Mouse (Mus musculus) testis, postnatal 14 days (tissue): Measurements from ENCODE around the gene Tppp3.
A peak's percentile ranks its signal among the peaks of the same experiment; 100 is the strongest.

Source experiments
- DNase-seq: peaks from one replicate; pipeline ENCODE4 v3.0.0; 2021; ENCODE audit warnings: low spot score

The Tppp3 gene

GRCm38 (mm10) chr8:105484392-105484791 is 13.1 kb upstream of the Tppp3 start:
- DNase-seq: no peak

- DNase-seq: no peak
These were observed 12.7 kb upstream of the Tppp3 start for GRCm38 (mm10) chr8:105484030-105484368.

GRCm38 (mm10) chr8:105483212-105484029 is 12.1 kb upstream of the Tppp3 start:
- DNase-seq: no peak

GRCm38 (mm10) chr8:105482123-105482522 is 10.8 kb upstream of the Tppp3 start:
- no peak for DNase-seq

- no peak for DNase-seq
These were observed 10.1 kb upstream of the Tppp3 start for GRCm38 (mm10) chr8:105481453-105481852.

- DNase-seq: no peak
These were observed 9.7 kb upstream of the Tppp3 start for GRCm38 (mm10) chr8:105481013-105481412.

GRCm38 (mm10) chr8:105477792-105478191 is 6.5 kb upstream of the Tppp3 start:
- DNase-seq: no peak

- no peak for DNase-seq
These were observed 5.5 kb upstream of the Tppp3 start for GRCm38 (mm10) chr8:105476628-105477413.

- DNase-seq: no peak
These were observed 4.8 kb upstream of the Tppp3 start for GRCm38 (mm10) chr8:105476161-105476560.

- DNase-seq: no peak
These were observed 4.4 kb upstream of the Tppp3 start for GRCm38 (mm10) chr8:105475742-105476141.

GRCm38 (mm10) chr8:105475254-105475653 is 3.9 kb upstream of the Tppp3 start:
- no peak for DNase-seq

GRCm38 (mm10) chr8:105474680-105475079 is 3.4 kb upstream of the Tppp3 start:
- DNase-seq: no peak

- no peak for DNase-seq
These were observed 2.7 kb upstream of the Tppp3 start for GRCm38 (mm10) chr8:105473816-105474606.

- DNase-seq: no peak
These were observed 1.7 kb upstream of the Tppp3 start for GRCm38 (mm10) chr8:105472983-105473382.

- DNase-seq: no peak
These were observed 1.1 kb upstream of the Tppp3 start for GRCm38 (mm10) chr8:105472414-105472932.

GRCm38 (mm10) chr8:105470681-105471313 is 529 bp downstream of the Tppp3 start:
- DNase-seq: no peak

GRCm38 (mm10) chr8:105470262-105470661 is 1.1 kb downstream of the Tppp3 start:
- no peak for DNase-seq

- DNase-seq: no peak
These were observed 1.5 kb downstream of the Tppp3 start for GRCm38 (mm10) chr8:105469816-105470215.

- peak; percentile 64 for DNase-seq
These were observed 2.2 kb downstream of the Tppp3 start for GRCm38 (mm10) chr8:105469041-105469695.

GRCm38 (mm10) chr8:105468002-105468720 is 3.2 kb downstream of the Tppp3 start:
- DNase-seq: no peak
